Mouse (Mus musculus) ovary, postnatal 36 days (tissue): Measurements from ENCODE around the gene Fam198b.
A peak's percentile ranks its signal among the peaks of the same experiment; 100 is the strongest.
"Not testable (repeated sequence)": the region's sequence is repeated elsewhere in the genome, so short reads cannot be mapped to it uniquely, and the experiment has no call there.

Experiments used
- DNase-seq: peaks from one replicate; pipeline ENCODE4 v3.0.0; 2022; ENCODE audit warnings: low spot score, mixed read lengths

The Fam198b gene

GRCm38 (mm10) chr3:79925950-79926697 lies 41.8 kb downstream of the Fam198b start:
- no peak for DNase-seq

GRCm38 (mm10) chr3:79927050-79927449 lies 42.7 kb downstream of the Fam198b start:
- no peak for DNase-seq

GRCm38 (mm10) chr3:79928409-79928808 lies 44.1 kb downstream of the Fam198b start:
- DNase-seq, result no peak

GRCm38 (mm10) chr3:79930141-79930744 lies 45.9 kb downstream of the Fam198b start:
- DNase-seq, result no peak

GRCm38 (mm10) chr3:79936213-79936612 lies 51.9 kb downstream of the Fam198b start:
- DNase-seq, result peak; percentile 13

GRCm38 (mm10) chr3:79936730-79937447 lies 52.6 kb downstream of the Fam198b start:
- no peak for DNase-seq

- no peak for DNase-seq
Observed at GRCm38 (mm10) chr3:79947736-79948135, 63.4 kb downstream of the Fam198b start.

- no peak for DNase-seq
Observed at GRCm38 (mm10) chr3:79948151-79948550, 63.8 kb downstream of the Fam198b start.

GRCm38 (mm10) chr3:79953164-79953759 lies 68.9 kb downstream of the Fam198b start:
- no peak for DNase-seq

GRCm38 (mm10) chr3:79955262-79955661 lies 70.9 kb downstream of the Fam198b start:
- no peak for DNase-seq

GRCm38 (mm10) chr3:79956792-79957191 lies 72.5 kb downstream of the Fam198b start:
- DNase-seq, result no peak

- no peak for DNase-seq
Observed at GRCm38 (mm10) chr3:79957752-79958151, 73.4 kb downstream of the Fam198b start.

GRCm38 (mm10) chr3:79966709-79967108 lies 82.4 kb downstream of the Fam198b start:
- no peak for DNase-seq

- DNase-seq, result no peak
Observed at GRCm38 (mm10) chr3:79967346-79967745, 83.0 kb downstream of the Fam198b start.

GRCm38 (mm10) chr3:79968426-79968825 lies 84.1 kb downstream of the Fam198b start:
- DNase-seq, result no peak

GRCm38 (mm10) chr3:79969536-79969935 lies 85.2 kb downstream of the Fam198b start:
- not testable (repeated sequence) for DNase-seq

GRCm38 (mm10) chr3:79970070-79970469 lies 85.7 kb downstream of the Fam198b start:
- DNase-seq, result no peak

- DNase-seq, result no peak
Observed at GRCm38 (mm10) chr3:79970498-79970897, 86.2 kb downstream of the Fam198b start.

- no peak for DNase-seq
Observed at GRCm38 (mm10) chr3:79971542-79971941, 87.2 kb downstream of the Fam198b start.

GRCm38 (mm10) chr3:79976786-79977185 lies 92.5 kb downstream of the Fam198b start:
- no peak for DNase-seq

- DNase-seq, result no peak
Observed at GRCm38 (mm10) chr3:79977656-79978450, 93.5 kb downstream of the Fam198b start.

GRCm38 (mm10) chr3:79980714-79981113 lies 96.4 kb downstream of the Fam198b start:
- no peak for DNase-seq
